Mouse (Mus musculus): ENCODE data around the gene Abi3bp.

Abi3bp gene

DNA sequence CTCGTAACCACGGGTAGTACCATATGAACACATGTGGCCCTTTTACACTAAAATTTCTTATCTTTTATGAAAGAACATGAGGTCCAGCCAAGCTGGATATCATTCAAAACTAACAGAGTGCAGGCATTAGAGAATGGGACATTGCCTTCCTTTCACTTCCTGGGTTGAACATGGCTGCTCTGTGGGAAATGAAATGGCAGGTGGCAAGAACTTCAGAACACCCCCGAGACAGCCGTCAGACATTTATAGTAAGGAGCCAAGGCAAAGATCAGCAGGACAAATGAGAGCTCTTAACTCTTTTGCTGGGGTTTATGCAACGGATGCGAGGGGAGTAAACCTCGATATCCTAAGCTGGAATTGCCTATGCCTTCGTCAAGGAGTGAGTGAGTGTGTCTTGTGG is 132.9 kb downstream of the Abi3bp start:
- TF ChIP-seq GATA4 (IDR thresholded peaks at IDR 0.05; ENCODE audit: insufficient replicate concordance, low read length) = no peak

- TF ChIP-seq GATA4 (IDR thresholded peaks at IDR 0.05; ENCODE audit: insufficient replicate concordance, low read length) = no peak
These were observed 133.6 kb downstream of the Abi3bp start for GRCm38 (mm10) chr16:56611096-56611867.

- TF ChIP-seq GATA4 (IDR thresholded peaks at IDR 0.05; ENCODE audit: insufficient replicate concordance, low read length) = no peak
These were observed 160.9 kb downstream of the Abi3bp start for GRCm38 (mm10) chr16:56638544-56638943.

DNA sequence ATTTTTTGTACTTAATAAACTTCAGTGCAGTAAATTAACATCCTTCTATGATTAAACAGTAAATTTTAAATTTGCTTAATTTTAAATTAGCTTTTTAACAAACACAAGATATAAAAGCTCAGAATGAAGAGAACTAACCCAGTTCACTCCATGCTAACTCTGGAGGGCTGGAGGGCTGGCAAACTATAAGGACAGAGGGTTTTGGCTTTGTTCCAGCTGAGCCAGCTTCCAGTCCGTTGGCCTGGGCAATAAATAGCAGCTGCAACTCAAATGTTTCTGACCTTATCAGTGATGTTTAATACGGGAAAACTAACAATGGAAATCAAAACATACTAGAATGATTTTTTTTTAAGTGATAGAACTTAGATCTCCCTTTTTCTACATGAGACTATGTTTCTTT is 167.6 kb downstream of the Abi3bp start:
- TF ChIP-seq GATA4 (IDR thresholded peaks at IDR 0.05; ENCODE audit: insufficient replicate concordance, low read length) = no peak

DNA sequence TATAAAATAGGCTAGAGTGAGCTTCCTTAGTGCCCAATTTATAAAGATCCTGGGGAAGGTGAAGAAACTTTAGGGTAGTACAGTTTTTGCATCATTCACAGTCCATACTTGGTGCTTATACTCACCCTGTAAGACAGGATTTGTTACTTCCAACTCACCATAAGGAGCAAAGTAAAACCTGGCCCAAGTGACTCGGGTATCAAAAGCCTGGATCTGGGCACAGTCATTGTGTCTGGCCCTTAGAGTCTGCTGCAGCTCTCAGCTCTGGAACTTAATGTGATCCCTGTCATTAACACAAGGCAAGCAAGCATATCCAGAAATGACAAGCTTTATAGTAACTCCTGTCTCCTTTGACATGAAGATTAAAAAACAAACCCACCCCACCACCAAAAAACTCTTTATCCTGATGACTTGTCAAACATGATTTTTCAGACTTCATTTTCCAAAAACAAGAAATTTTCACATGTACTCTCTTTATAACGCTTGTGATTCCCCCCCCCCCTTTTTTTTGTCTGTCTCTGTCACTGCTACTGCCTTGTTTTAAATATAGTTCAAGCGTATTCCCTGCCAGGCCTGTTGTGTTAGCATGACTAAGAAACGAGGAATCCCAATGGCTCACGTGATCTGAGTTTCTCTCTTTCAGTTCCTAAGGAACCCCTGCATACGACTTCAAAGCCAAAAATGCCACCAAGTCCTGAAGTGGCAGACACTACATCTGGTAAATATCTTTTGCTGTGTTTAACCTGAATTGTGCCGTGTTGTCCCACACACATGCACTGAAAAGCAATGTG is 168.9 kb downstream of the Abi3bp start:
- TF ChIP-seq GATA4 (IDR thresholded peaks at IDR 0.05; ENCODE audit: insufficient replicate concordance, low read length) = no peak

DNA sequence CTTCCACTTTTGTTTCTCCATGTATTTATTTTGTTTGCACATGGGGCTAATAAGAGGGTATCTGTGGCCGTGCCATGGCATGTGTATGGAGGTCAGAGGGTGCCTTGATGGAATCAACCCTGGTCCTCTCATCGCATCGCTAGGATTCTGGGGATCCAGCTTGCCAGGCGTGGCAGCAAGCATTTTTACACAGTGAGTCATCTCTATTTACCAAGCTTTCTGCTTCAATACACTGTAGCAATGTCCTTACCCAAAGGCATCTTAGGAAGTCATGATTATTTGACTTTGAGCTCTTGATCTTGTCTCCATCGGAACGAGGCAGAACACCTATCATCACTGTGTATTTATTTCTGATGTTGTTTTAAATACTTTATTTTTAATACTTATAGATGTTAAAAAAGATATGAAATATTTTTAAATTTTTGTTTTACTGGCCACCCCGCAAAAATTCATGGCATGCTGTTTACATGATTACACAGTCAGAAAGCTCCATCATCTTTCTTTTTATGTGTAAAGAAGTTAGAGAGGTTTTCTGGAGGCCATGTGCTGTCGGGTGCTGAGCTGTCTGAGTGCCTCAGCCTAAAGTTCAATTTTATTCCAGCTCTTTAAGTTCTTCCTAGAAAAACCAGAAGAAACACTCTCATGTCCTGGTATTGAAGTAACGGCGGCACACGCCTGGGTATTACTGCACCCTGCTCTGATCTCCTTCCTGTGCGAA is 177.7 kb downstream of the Abi3bp start:
- TF ChIP-seq GATA4 (IDR thresholded peaks at IDR 0.05; ENCODE audit: insufficient replicate concordance, low read length) = no peak

GRCm38 (mm10) chr16:56658866-56659265 is 181.2 kb downstream of the Abi3bp start:
- peak; percentile 88 for TF ChIP-seq GATA4 (IDR thresholded peaks at IDR 0.05; ENCODE audit: insufficient replicate concordance, low read length)

GRCm38 (mm10) chr16:56669520-56669919 is 191.8 kb downstream of the Abi3bp start:
- no peak for TF ChIP-seq GATA4 (IDR thresholded peaks at IDR 0.05; ENCODE audit: insufficient replicate concordance, low read length)

- no peak for TF ChIP-seq GATA4 (IDR thresholded peaks at IDR 0.05; ENCODE audit: insufficient replicate concordance, low read length)
These were observed 193.3 kb downstream of the Abi3bp start for GRCm38 (mm10) chr16:56670941-56671340.

GRCm38 (mm10) chr16:56673420-56673819 is 195.7 kb downstream of the Abi3bp start:
- no peak for TF ChIP-seq GATA4 (IDR thresholded peaks at IDR 0.05; ENCODE audit: insufficient replicate concordance, low read length)

DNA sequence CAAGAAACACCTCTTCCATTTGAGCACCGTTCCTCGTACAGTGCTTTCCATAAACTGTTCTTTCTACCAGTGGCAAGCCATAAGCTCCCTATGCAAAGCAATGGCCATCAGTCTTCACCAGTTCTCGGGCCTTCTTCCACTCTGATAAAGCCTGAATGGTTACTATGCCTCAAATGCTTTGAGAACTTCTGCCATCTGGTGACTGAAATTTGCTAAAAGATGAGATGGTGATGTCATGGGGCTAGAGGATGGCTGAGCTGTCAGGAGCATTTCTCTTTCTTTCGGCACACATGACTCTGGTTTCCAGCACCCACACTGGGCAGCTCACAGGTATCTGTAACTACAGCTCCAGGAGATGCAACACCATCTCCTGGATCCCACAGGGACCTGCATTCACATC is 199.5 kb downstream of the Abi3bp start:
- TF ChIP-seq GATA4 (IDR thresholded peaks at IDR 0.05; ENCODE audit: insufficient replicate concordance, low read length) = no peak

DNA sequence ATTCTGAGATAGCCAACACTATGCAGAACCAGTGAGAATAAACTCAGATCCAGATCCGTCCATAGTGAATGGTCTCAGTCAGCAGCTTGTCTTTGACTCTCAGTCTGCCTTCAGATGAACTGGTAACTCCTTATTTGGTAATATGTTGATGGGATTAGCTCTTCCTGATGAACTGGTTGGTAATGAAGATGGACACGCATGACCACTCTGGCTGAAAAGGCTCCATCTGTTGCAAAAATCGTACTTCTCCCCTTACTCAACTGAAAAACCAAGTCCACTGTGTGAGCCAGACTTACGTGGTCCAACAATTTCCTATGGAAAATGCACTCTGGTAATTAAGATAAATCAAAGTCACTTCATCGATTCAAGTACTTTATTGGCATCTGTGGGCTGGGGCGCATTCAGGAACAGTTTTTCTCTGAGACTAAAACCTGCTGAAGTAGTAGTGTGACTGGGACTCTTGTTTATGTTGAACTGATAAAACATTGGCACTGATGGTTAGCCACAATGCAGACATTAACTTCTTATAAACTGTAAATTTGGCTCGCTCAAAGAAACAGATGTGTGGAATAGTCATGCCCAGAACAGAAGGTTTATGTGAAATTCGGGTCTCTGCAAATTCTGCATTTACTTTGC is 203.4 kb downstream of the Abi3bp start:
- TF ChIP-seq GATA4 (IDR thresholded peaks at IDR 0.05; ENCODE audit: insufficient replicate concordance, low read length) = no peak

- no peak for TF ChIP-seq GATA4 (IDR thresholded peaks at IDR 0.05; ENCODE audit: insufficient replicate concordance, low read length)
These were observed 209.1 kb downstream of the Abi3bp start for GRCm38 (mm10) chr16:56686747-56687146.

GRCm38 (mm10) chr16:56690715-56691114 is 213.0 kb downstream of the Abi3bp start:
- TF ChIP-seq GATA4 (IDR thresholded peaks at IDR 0.05; ENCODE audit: insufficient replicate concordance, low read length) = no peak

- no peak for TF ChIP-seq GATA4 (IDR thresholded peaks at IDR 0.05; ENCODE audit: insufficient replicate concordance, low read length)
These were observed 218.8 kb downstream of the Abi3bp start for GRCm38 (mm10) chr16:56696448-56696847.

Measured in liver, adult (tissue).